ENCODE assay signal across 19 mouse cellular contexts in genomic region chr10:38552350-38553076, GRCm38 (mm10).
DNase-seq lines count a peak whose midpoint lies in the region; ATAC-seq and TF ChIP-seq lines count a peak whose summit lies in the region.
"Had no signal": no experiment of that assay in that cellular context is flagged by ENCODE, and none has a peak within 500 bp of the region (broad histone marks: within the 10 kb centered on the region; RNA-seq: fewer than 3 reads in every experiment).

No protein-coding gene starts in this region.

- TF ChIP-seq CTCF in liver, adult 2 months (IDR thresholded peaks at IDR 0.05; ENCODE audit: low read depth, low read length) = no peak

- no peak overlapping the region for H3K27ac ChIP-seq in liver, adult 2 months (replicated peaks; ENCODE audit: insufficient read depth, low read depth, low read length)
- H3K27ac ChIP-seq in forebrain, embryonic 11.5 days (ENCODE audit: low read depth, low read length) = peak overlapping the region; percentile 82
- H3K27ac ChIP-seq in hindbrain, embryonic 14.5 days = peak overlapping the region; percentile 69
- peak overlapping the region; percentile 56; the same call in 1 of the 2 replicates for H3K27ac ChIP-seq in neural tube, embryonic 15.5 days (replicated peaks)
- H3K27ac ChIP-seq: liver, embryonic 14.5 days had no signal

- H3K9me3 ChIP-seq in forebrain, embryonic 11.5 days (ENCODE audit: control insufficient read depth, low read length) = no peaks in the 10 kb centered on the region
- no peaks in the 10 kb centered on the region for H3K9me3 ChIP-seq in hindbrain, embryonic 14.5 days (ENCODE audit: control insufficient read depth, low read length)
- no peaks in the 10 kb centered on the region for H3K9me3 ChIP-seq in neural tube, embryonic 15.5 days (replicated peaks)
- H3K9me3 ChIP-seq: limb, embryonic 10.5 days had no signal

- H3K79me2 ChIP-seq in liver, adult 2 months (ENCODE audit: control insufficient read depth, insufficient read depth, low read length) = no peaks in the 10 kb centered on the region

- no peak for TF ChIP-seq POLR2A in liver, adult 2 months (IDR thresholded peaks at IDR 0.05; ENCODE audit: extremely low read depth, insufficient read depth, low read length)

- no peak for ATAC-seq in forebrain, embryonic 11.5 days (replicated peaks; ENCODE audit: low FRiP score)
- ATAC-seq in hindbrain, embryonic 14.5 days (ENCODE audit: low FRiP score) = no peak
- ATAC-seq in neural tube, embryonic 15.5 days (ENCODE audit: low FRiP score) = no peak
- ATAC-seq: lung, postnatal 0 days; Patski had no signal

- DNase-seq in liver, adult 2 months (ENCODE audit: extremely low read depth, low read depth, low spot score) = peak; percentile 10
- no peak for DNase-seq in liver
- no peak for DNase-seq in forebrain, embryonic 11.5 days (ENCODE audit: low spot score)
- DNase-seq in hindbrain, embryonic 14.5 days (ENCODE audit: low spot score) = no peak
- no peak for DNase-seq in left cerebral cortex, adult 8-10 months (ENCODE audit: low spot score in 2 of 2)
- DNase-seq in urinary bladder, postnatal 36 days (ENCODE audit: low spot score in 2 of 2) = no peak
- no peak for DNase-seq in kidney, adult 9 months
- DNase-seq: adrenal gland, adult 2 months; B cell, adult 2 months; cerebellum, adult 18-20 months; gastrocnemius, postnatal 14 days; heart, postnatal 36 days; kidney, adult 2 months; kidney, postnatal 4 days had no signal

- 79% methylated on average over 5 of the region's 5 CpGs for WGBS in liver, adult 2 months
- WGBS in forebrain, embryonic 11.5 days = 76% methylated on average over 5 of the region's 5 CpGs
- 72% methylated on average over 5 of the region's 5 CpGs for WGBS in hindbrain, embryonic 14.5 days
- 74% methylated on average over 5 of the region's 5 CpGs for WGBS in neural tube, embryonic 15.5 days

- H3K4me2 ChIP-seq in forebrain, embryonic 11.5 days (ENCODE audit: low read depth, low read length, severe bottlenecking) = no peak overlapping the region
- H3K4me2 ChIP-seq in hindbrain, embryonic 14.5 days (replicated peaks) = no peak overlapping the region
- no peak overlapping the region for H3K4me2 ChIP-seq in neural tube, embryonic 15.5 days

- no peak overlapping the region for H3K4me3 ChIP-seq in liver, adult 2 months (ENCODE audit: insufficient read depth, low read depth, low read length)
- H3K4me3 ChIP-seq in forebrain, embryonic 11.5 days (ENCODE audit: low read depth, low read length) = no peak overlapping the region
- no peak overlapping the region for H3K4me3 ChIP-seq in hindbrain, embryonic 14.5 days (replicated peaks; ENCODE audit: low read length)
- H3K4me3 ChIP-seq in neural tube, embryonic 15.5 days (replicated peaks) = no peak overlapping the region

- H3K36me3 ChIP-seq in liver, adult 2 months (ENCODE audit: control insufficient read depth, insufficient read depth, low read length) = no peaks in the 10 kb centered on the region
- no peaks in the 10 kb centered on the region for H3K36me3 ChIP-seq in forebrain, embryonic 11.5 days (ENCODE audit: control insufficient read depth, insufficient read depth, low read length)
- H3K36me3 ChIP-seq in hindbrain, embryonic 14.5 days (replicated peaks; ENCODE audit: control insufficient read depth, insufficient read depth) = no peaks in the 10 kb centered on the region
- H3K36me3 ChIP-seq in neural tube, embryonic 15.5 days = no peaks in the 10 kb centered on the region
- H3K36me3 ChIP-seq: limb, embryonic 10.5 days had no signal

- H3K4me1 ChIP-seq in liver, adult 2 months (ENCODE audit: control insufficient read depth, insufficient read depth, low read length) = no peaks in the 10 kb centered on the region
- no peaks in the 10 kb centered on the region; the same call in 1 of the 2 replicates for H3K4me1 ChIP-seq in forebrain, embryonic 11.5 days (replicated peaks; ENCODE audit: control insufficient read depth, insufficient read depth, low read length)
- peaks cover 10% of the 10 kb centered on the region for H3K4me1 ChIP-seq in hindbrain, embryonic 14.5 days (replicated peaks; ENCODE audit: control insufficient read depth, insufficient read depth, low read length)
- H3K4me1 ChIP-seq in neural tube, embryonic 15.5 days = peaks cover 10% of the 10 kb centered on the region

- no peaks in the 10 kb centered on the region for H3K27me3 ChIP-seq in liver, adult 2 months (ENCODE audit: control insufficient read depth, insufficient read depth, low read length)
- H3K27me3 ChIP-seq in forebrain, embryonic 11.5 days (ENCODE audit: control insufficient read depth, insufficient read depth, low read length) = no peaks in the 10 kb centered on the region
- no peaks in the 10 kb centered on the region for H3K27me3 ChIP-seq in hindbrain, embryonic 14.5 days (ENCODE audit: control insufficient read depth, insufficient read depth, low read length)
- no peaks in the 10 kb centered on the region for H3K27me3 ChIP-seq in neural tube, embryonic 15.5 days (replicated peaks)
- H3K27me3 ChIP-seq: Patski had no signal

- H3K9ac ChIP-seq in liver, adult 2 months (ENCODE audit: low read depth, low read length) = no peak overlapping the region
- no peak overlapping the region for H3K9ac ChIP-seq in forebrain, embryonic 11.5 days (ENCODE audit: low read length)
- no peak overlapping the region for H3K9ac ChIP-seq in hindbrain, embryonic 14.5 days
- no peak overlapping the region for H3K9ac ChIP-seq in neural tube, embryonic 15.5 days (replicated peaks)
- H3K9ac ChIP-seq: liver, embryonic 14.5 days had no signal
